Mouse (Mus musculus) lung, postnatal 0 days (tissue): ENCODE data around the gene Rhebl1. TPM values are rescaled to one million over a fixed set of nuclear protein-coding genes. Genes with fewer than 3 reads are reported as not detected.
A peak's percentile ranks its signal among the peaks of the same experiment; 100 is the strongest.

Source experiments
- ATAC-seq: fragments of 200-750 bp; cut with Nextera tagmentation; 2 replicates; pipeline ENCODE4 v1.8.0; 2017; ENCODE audit warnings: moderate library complexity
- DNase-seq: peaks from one replicate; pipeline ENCODE4 v3.0.0-alpha.2; 2016; ENCODE audit warnings: low spot score
- H3K27ac ChIP-seq: fragments of 300-500 bp; sonication (generic); 2 replicates; pipeline ENCODE4 v1.5.1; 2014; ENCODE audit warnings: antibody characterized with exemption, mild to moderate bottlenecking, low read length, mixed read lengths
- H3K27me3 ChIP-seq: fragments of 300-500 bp; sonication (generic); replicated peaks from 2 replicates; pipeline ENCODE4 v1.6.1; 2014; ENCODE audit warnings: low read length, mixed read lengths; ENCODE audit not compliant: insufficient read depth
- H3K36me3 ChIP-seq: fragments of 300-500 bp; sonication (generic); 2 replicates; pipeline ENCODE4 v1.6.1; 2014; ENCODE audit warnings: low read length, mixed read lengths; ENCODE audit not compliant: insufficient read depth
- H3K4me1 ChIP-seq: fragments of 300-500 bp; sonication (generic); 2 replicates; pipeline ENCODE4 v1.6.1; 2014; ENCODE audit warnings: antibody characterized with exemption, low read depth, low read length, mixed read lengths; ENCODE audit not compliant: insufficient read depth
- H3K4me2 ChIP-seq: fragments of 300-500 bp; sonication (generic); replicated peaks from 2 replicates; pipeline ENCODE4 v1.6.1; 2014; ENCODE audit warnings: low read depth, mild to moderate bottlenecking, low read length, moderate library complexity, mixed read lengths
- H3K4me3 ChIP-seq: fragments of 300-500 bp; sonication (generic); 2 replicates; pipeline ENCODE4 v1.5.1; 2014; ENCODE audit warnings: low read depth, low read length
- H3K9ac ChIP-seq: fragments of 300-500 bp; sonication (generic); replicated peaks from 2 replicates; pipeline ENCODE4 v1.6.1; 2014; ENCODE audit warnings: low read depth, mild to moderate bottlenecking
- H3K9me3 ChIP-seq: fragments of 300-500 bp; sonication (generic); 2 replicates; pipeline ENCODE4 v1.6.1; 2016; ENCODE audit warnings: low read length, mixed read lengths
- CTCF ChIP-seq: IDR thresholded peaks from 2 replicates; pipeline ENCODE4 v1.5.1; 2016; ENCODE audit warnings: antibody characterized with exemption, mild to moderate bottlenecking
- EP300 ChIP-seq: IDR thresholded peaks from 2 replicates; pipeline ENCODE4 v1.6.1; 2016; ENCODE audit warnings: antibody characterized with exemption, mild to moderate bottlenecking, control low read depth
- WGBS: fragments of 180-500 bp; shearing (Covaris S2); extraction: QIAGEN DNeasy Blood & Tissue Kit; methylation state at CpG from one replicate; pipeline ENCODE4 v1.1.7; 2014; 5-methylcytosine and 5-hydroxymethylcytosine counted together
- polyA plus RNA-seq: library from polyadenylated mRNA; unstranded; fragments of >200 nt; fragmentation: Nextera tagmentation; extraction: Ambion mirVana; gene quantifications from 2 replicates; pipeline ENCODE4 v1.2.1, GENCODE M21; 2015

Rhebl1 gene
- polyA plus RNA-seq, 1 experiment from 2014 or later: 10.2 TPM

- TF ChIP-seq CTCF: peak; percentile 99
- no peak for TF ChIP-seq EP300
- 27% methylated on average over 6 of the region's 6 CpGs for WGBS
- Histone ChIP-seq H3K9me3 (no peaks in the 10 kb centered on the region), H3K27ac (no peak overlapping the region), H3K4me1 (peaks cover 17% of the 10 kb centered on the region), H3K9ac (no peak overlapping the region), H3K4me3 (no peak overlapping the region), H3K4me2 (no peak overlapping the region), H3K36me3 (no peaks in the 10 kb centered on the region), H3K27me3 (peaks cover 27% of the 10 kb centered on the region)
- ATAC-seq (peak; percentile 74), DNase-seq (peak; percentile 95)
Measured at GRCm38 (mm10) chr15:98891907-98892606, 2.3 kb downstream of the Rhebl1 start.

- WGBS: 18% methylated on average over 19 of the region's 19 CpGs
- peak overlapping the region; percentile 17; the same call in 1 of the 2 replicates for H3K4me2 ChIP-seq
- DNase-seq: no peak
- no peaks in the 10 kb centered on the region for H3K9me3 ChIP-seq
- peaks cover 16% of the 10 kb centered on the region for H3K4me1 ChIP-seq
- ATAC-seq: no peak
- H3K9ac ChIP-seq: no peak overlapping the region
- H3K27ac ChIP-seq: no peak overlapping the region
- H3K4me3 ChIP-seq: no peak overlapping the region
- H3K36me3 ChIP-seq: no peaks in the 10 kb centered on the region
- H3K27me3 ChIP-seq: peaks cover 19% of the 10 kb centered on the region; the same call in 1 of the 2 replicates
- TF ChIP-seq CTCF: no peak
Measured at GRCm38 (mm10) chr15:98891198-98891742, 3.1 kb downstream of the Rhebl1 start.

- H3K9me3 ChIP-seq: no peaks in the 10 kb centered on the region
- TF ChIP-seq EP300 (no peak), CTCF (no peak)
- no peaks in the 10 kb centered on the region for H3K27me3 ChIP-seq
- H3K4me1 ChIP-seq: no peaks in the 10 kb centered on the region
- H3K9ac ChIP-seq: no peak overlapping the region
- DNase-seq (no peak), ATAC-seq (no peak)
- WGBS: 77% methylated on average over 7 of the region's 7 CpGs
- H3K4me3 ChIP-seq: no peak overlapping the region
- no peaks in the 10 kb centered on the region for H3K36me3 ChIP-seq
- H3K4me2 ChIP-seq: no peak overlapping the region
- H3K27ac ChIP-seq: no peak overlapping the region
Measured at GRCm38 (mm10) chr15:98887526-98887925, 6.8 kb downstream of the Rhebl1 start.

- Histone ChIP-seq H3K4me2 (no peak overlapping the region), H3K9me3 (no peaks in the 10 kb centered on the region), H3K4me1 (no peaks in the 10 kb centered on the region), H3K9ac (no peak overlapping the region), H3K4me3 (no peak overlapping the region), H3K36me3 (no peaks in the 10 kb centered on the region), H3K27me3 (no peaks in the 10 kb centered on the region), H3K27ac (no peak overlapping the region)
- no peak for ATAC-seq
- DNase-seq: no peak
- TF ChIP-seq EP300 (no peak), CTCF (no peak)
- 42% methylated on average over 8 of the region's 8 CpGs for WGBS
Measured at GRCm38 (mm10) chr15:98886667-98887387, 7.5 kb downstream of the Rhebl1 start.

GRCm38 (mm10) chr15:98884106-98884505 is 10.2 kb downstream of the Rhebl1 start:
- no peak for TF ChIP-seq EP300
- no peak for TF ChIP-seq CTCF
- DNase-seq (no peak), ATAC-seq (no peak)
- Histone ChIP-seq H3K4me2 (no peak overlapping the region), H3K27ac (no peak overlapping the region), H3K4me3 (no peak overlapping the region), H3K27me3 (no peaks in the 10 kb centered on the region), H3K36me3 (no peaks in the 10 kb centered on the region), H3K4me1 (no peaks in the 10 kb centered on the region), H3K9ac (no peak overlapping the region), H3K9me3 (no peaks in the 10 kb centered on the region)
- 50% methylated on average over 1 of the region's 1 CpGs for WGBS

GRCm38 (mm10) chr15:98883661-98884060 is 10.7 kb downstream of the Rhebl1 start:
- H3K9ac ChIP-seq: no peak overlapping the region
- no peak for TF ChIP-seq EP300
- TF ChIP-seq CTCF: no peak
- no peak for DNase-seq
- no peak overlapping the region for H3K4me3 ChIP-seq
- no peaks in the 10 kb centered on the region for H3K27me3 ChIP-seq
- H3K4me2 ChIP-seq: no peak overlapping the region
- H3K27ac ChIP-seq: no peak overlapping the region
- H3K9me3 ChIP-seq: no peaks in the 10 kb centered on the region
- ATAC-seq: no peak
- no peaks in the 10 kb centered on the region for H3K36me3 ChIP-seq
- H3K4me1 ChIP-seq: no peaks in the 10 kb centered on the region
